Mouse (Mus musculus) R1 (cell line): ENCODE results near the gene Gm37240.

ENCODE experiments used
- DNase-seq: peaks from one replicate; pipeline ENCODE4 v3.0.0-alpha.2; 2018; ENCODE audit warnings: low read depth, low spot score

Gm37240 gene

GRCm38 (mm10) chr3:84841271-84841670 is 1046.0 kb downstream of the Gm37240 start:
- DNase-seq: no peak

- no peak for DNase-seq
Observed at GRCm38 (mm10) chr3:84839499-84839898, 1047.8 kb downstream of the Gm37240 start.

- DNase-seq: no peak
Observed at GRCm38 (mm10) chr3:84837984-84838383, 1049.3 kb downstream of the Gm37240 start.

- no peak for DNase-seq
Observed at GRCm38 (mm10) chr3:84836029-84836428, 1051.3 kb downstream of the Gm37240 start.

GRCm38 (mm10) chr3:84829366-84829765 is 1058.0 kb downstream of the Gm37240 start:
- DNase-seq: no peak

GRCm38 (mm10) chr3:84827617-84828016 is 1059.7 kb downstream of the Gm37240 start:
- no peak for DNase-seq

- DNase-seq: peak; percentile 32
Observed at GRCm38 (mm10) chr3:84826938-84827337, 1060.4 kb downstream of the Gm37240 start.

GRCm38 (mm10) chr3:84826405-84826804 is 1060.9 kb downstream of the Gm37240 start:
- DNase-seq: no peak

- no peak for DNase-seq
Observed at GRCm38 (mm10) chr3:84825990-84826389, 1061.3 kb downstream of the Gm37240 start.

- DNase-seq: peak; percentile 91
Observed at GRCm38 (mm10) chr3:84820654-84821201, 1066.6 kb downstream of the Gm37240 start.

GRCm38 (mm10) chr3:84816951-84817350 is 1070.4 kb downstream of the Gm37240 start:
- no peak for DNase-seq

- DNase-seq: peak; percentile 24
Observed at GRCm38 (mm10) chr3:84815461-84815860, 1071.9 kb downstream of the Gm37240 start.

GRCm38 (mm10) chr3:84814762-84815381 is 1072.4 kb downstream of the Gm37240 start, which contains the start of gene Fbxw7:
Fbxw7 (plus strand) TSS chr3:84815268.
- peak; percentile 38 for DNase-seq

GRCm38 (mm10) chr3:84814157-84814761 is 1073.1 kb downstream of the Gm37240 start:
- peak; percentile 100 for DNase-seq

GRCm38 (mm10) chr3:84813436-84814156 is 1073.7 kb downstream of the Gm37240 start:
- DNase-seq: no peak

- DNase-seq: no peak
Observed at GRCm38 (mm10) chr3:84810803-84811202, 1076.5 kb downstream of the Gm37240 start.

GRCm38 (mm10) chr3:84808906-84809305 is 1078.4 kb downstream of the Gm37240 start:
- no peak for DNase-seq

- DNase-seq: no peak
Observed at GRCm38 (mm10) chr3:84807826-84808225, 1079.5 kb downstream of the Gm37240 start.

- no peak for DNase-seq
Observed at GRCm38 (mm10) chr3:84806206-84806605, 1081.1 kb downstream of the Gm37240 start.

- DNase-seq: no peak
Observed at GRCm38 (mm10) chr3:84804036-84804435, 1083.3 kb downstream of the Gm37240 start.

- DNase-seq: no peak
Observed at GRCm38 (mm10) chr3:84787914-84788313, 1099.4 kb downstream of the Gm37240 start.

GRCm38 (mm10) chr3:84776084-84776483 is 1111.2 kb downstream of the Gm37240 start:
- no peak for DNase-seq
